Mouse (Mus musculus) cerebellum, adult 2 months (tissue): ENCODE data around the gene Topaz1.

Source experiments
- CTCF ChIP-seq: fragments of 200-500 bp; IDR thresholded peaks from 2 replicates; pipeline ENCODE4 v1.5.1; 2011; ENCODE audit warnings: low read depth, mild to moderate bottlenecking, control low read depth, low read length, moderate library complexity, borderline replicate concordance; ENCODE audit not compliant: insufficient read depth
- POLR2A ChIP-seq: fragments of 200-500 bp; IDR thresholded peaks from 2 replicates; pipeline ENCODE4 v1.6.1; 2011; ENCODE audit warnings: low read length, control low read depth, borderline replicate concordance; ENCODE audit not compliant: insufficient read depth

DNA sequence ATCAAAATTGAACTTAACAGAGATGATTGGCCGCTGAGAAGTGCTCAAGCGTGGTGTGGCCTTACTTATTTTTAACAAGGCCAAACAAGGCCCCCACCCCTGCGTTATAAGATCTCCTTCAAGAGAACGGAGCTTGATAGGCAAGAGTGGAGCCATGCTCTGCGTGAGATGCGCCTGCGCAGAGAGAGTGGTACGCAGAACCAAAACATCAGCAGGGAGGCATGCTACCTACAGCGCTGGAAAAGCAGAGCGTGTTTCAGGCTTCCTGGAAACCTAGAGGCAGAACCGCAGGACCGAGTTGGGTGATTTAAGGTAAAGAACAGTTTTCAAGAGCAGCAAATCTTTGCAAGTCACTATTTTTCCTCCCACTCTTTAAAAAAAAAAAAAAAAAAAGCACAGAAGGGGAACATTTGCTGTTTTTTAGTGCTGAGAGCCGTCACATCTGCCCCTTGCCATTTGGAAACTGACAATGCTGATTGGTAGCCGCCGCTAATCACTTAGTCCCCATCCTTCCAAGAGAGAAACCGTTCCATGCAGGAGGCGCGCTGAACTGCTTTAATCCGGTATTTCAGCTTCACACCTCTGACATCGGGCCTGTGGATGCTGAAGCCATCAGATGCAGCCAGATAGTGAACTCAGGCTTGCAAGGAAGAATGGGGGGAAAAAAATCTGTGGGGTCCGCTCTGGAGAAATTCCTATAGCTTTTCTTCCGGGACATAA is 21.9 kb upstream of the Topaz1 start:
- TF ChIP-seq POLR2A = no peak
- TF ChIP-seq CTCF = no peak
